Mouse (Mus musculus): ENCODE data around the gene Kcnh7.

DNA sequence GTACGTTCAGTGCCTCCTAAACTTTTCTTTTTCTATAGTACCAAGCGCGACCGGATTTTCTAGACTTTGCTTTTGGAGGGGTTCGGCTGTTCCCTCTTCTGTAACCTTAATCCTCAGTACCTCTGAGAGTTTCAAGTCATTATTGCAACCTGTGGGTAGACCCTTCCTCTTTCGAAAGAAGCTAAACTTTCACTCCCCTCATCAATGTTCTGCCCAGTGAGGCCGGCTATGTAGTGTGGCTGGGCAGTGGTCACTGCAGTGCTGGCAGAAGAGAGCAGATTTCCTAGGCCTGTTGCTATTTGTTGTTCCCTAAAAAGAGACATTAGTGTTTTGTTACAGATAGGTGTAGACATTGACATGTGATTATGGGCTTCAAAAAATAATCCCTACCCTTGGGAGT, 519.2 kb downstream of the Kcnh7 start:
- TF ChIP-seq MAFK (IDR thresholded peaks at IDR 0.05; ENCODE audit: insufficient read depth, low read depth, low read length) (no peak), HCFC1 (IDR thresholded peaks at IDR 0.05; ENCODE audit: borderline replicate concordance, insufficient read depth, low read length) (no peak), ZNF384 (IDR thresholded peaks at IDR 0.05; ENCODE audit: low read depth, low read length) (no peak)

Data from ES-E14 (cell line).